In genomic region chr9:65261591-65262230, GRCm38 (mm10) we compare ENCODE assay signal across 13 mouse cellular contexts. TPM values are rescaled to one million over a fixed set of nuclear protein-coding genes. Genes with fewer than 3 reads are reported as not detected.
DNase-seq lines count a peak whose midpoint lies in the region.
"Had no signal": no experiment of that assay in that cellular context is flagged by ENCODE, and none has a peak within 500 bp of the region (broad histone marks: within the 10 kb centered on the region; RNA-seq: fewer than 3 reads in every experiment).

No protein-coding gene starts in this region.

- H3K4me3 ChIP-seq in heart, embryonic 10.5 days = no peak overlapping the region
- no peak overlapping the region for H3K4me3 ChIP-seq in embryonic facial prominence, embryonic 10.5 days
- H3K4me3 ChIP-seq: forebrain, embryonic 12.5 days; heart, embryonic 13.5 days; liver, embryonic 13.5 days had no signal

- no peaks in the 10 kb centered on the region for H3K27me3 ChIP-seq in heart, embryonic 10.5 days (ENCODE audit: insufficient read depth, poor library complexity, severe bottlenecking)
- no peaks in the 10 kb centered on the region for H3K27me3 ChIP-seq in embryonic facial prominence, embryonic 10.5 days (replicated peaks; ENCODE audit: low read depth, poor library complexity, severe bottlenecking)
- H3K27me3 ChIP-seq: heart, embryonic 13.5 days; liver, embryonic 13.5 days had no signal

- H3K9me3 ChIP-seq in heart, embryonic 10.5 days = no peaks in the 10 kb centered on the region
- no peaks in the 10 kb centered on the region for H3K9me3 ChIP-seq in embryonic facial prominence, embryonic 10.5 days
- H3K9me3 ChIP-seq: forebrain, embryonic 12.5 days; G1E; heart, embryonic 13.5 days; liver, embryonic 13.5 days had no signal

- peak; percentile 97 for DNase-seq in heart, adult 11 months
- DNase-seq in heart, embryonic 10.5 days (ENCODE audit: low spot score) = no peak
- peak; percentile 25 for DNase-seq in adipocyte (ENCODE audit: low spot score)
- peak; percentile 63 to 70 for DNase-seq in cerebellum, postnatal 10 days
- peak; percentile 60 to 61 for DNase-seq in heart, adult 9 months (ENCODE audit: low spot score in 2 of 2)
- no peak for DNase-seq in spleen, adult 12 weeks (ENCODE audit: low spot score)
- no peak for DNase-seq in embryonic facial prominence, embryonic 10.5 days (ENCODE audit: low spot score)
- no peak for DNase-seq in right cerebral cortex, postnatal 14 days
- DNase-seq: liver, embryonic 13.5 days had no signal

- no peaks in the 10 kb centered on the region for H3K4me1 ChIP-seq in heart, embryonic 10.5 days
- H3K4me1 ChIP-seq in embryonic facial prominence, embryonic 10.5 days = no peaks in the 10 kb centered on the region; the same call in 1 of the 2 replicates
- H3K4me1 ChIP-seq: heart, embryonic 13.5 days; liver, embryonic 13.5 days had no signal

- WGBS in heart, embryonic 10.5 days = 75% methylated on average over 2 of the region's 2 CpGs
- WGBS in embryonic facial prominence, embryonic 10.5 days = 87% methylated on average over 2 of the region's 2 CpGs

- H3K27ac ChIP-seq in heart, embryonic 10.5 days = no peak overlapping the region
- H3K27ac ChIP-seq in embryonic facial prominence, embryonic 10.5 days (replicated peaks) = no peak overlapping the region
- H3K27ac ChIP-seq: forebrain, embryonic 12.5 days; heart, embryonic 13.5 days; kidney, postnatal 0 days; liver, embryonic 13.5 days had no signal

- no peaks in the 10 kb centered on the region for H3K36me3 ChIP-seq in heart, embryonic 10.5 days
- no peaks in the 10 kb centered on the region for H3K36me3 ChIP-seq in embryonic facial prominence, embryonic 10.5 days (replicated peaks)
- H3K36me3 ChIP-seq: forebrain, embryonic 12.5 days; G1E; heart, embryonic 13.5 days; liver, embryonic 13.5 days had no signal

RNA-seq across cellular contexts. Expression of gene Cilp, which starts 3.3 kb away (rescaled TPM):
- not detected in 2 replicates for polyA plus RNA-seq in heart, embryonic 10.5 days (2016; fragmentation: Nextera tagmentation; extraction: Ambion mirVana)
- polyA plus RNA-seq in embryonic facial prominence, embryonic 10.5 days (2016; fragmentation: Nextera tagmentation; extraction: Ambion mirVana) = 0.05 and 0.15 TPM in 2 replicates
- polyA plus RNA-seq: G1E; heart, embryonic 13.5 days had no signal

RNA-seq across cellular contexts. Expression of gene Clpx, which starts 32.3 kb away (rescaled TPM):
- polyA plus RNA-seq in heart, embryonic 10.5 days (2016; fragmentation: Nextera tagmentation; extraction: Ambion mirVana) = 43.0 and 43.5 TPM in 2 replicates
- 48.3 and 50.9 TPM in 2 replicates for polyA plus RNA-seq in embryonic facial prominence, embryonic 10.5 days (2016; fragmentation: Nextera tagmentation; extraction: Ambion mirVana)

Comparison
In these comparisons a context has a peak if more than half of its experiments do, and no peak if none do; other contexts are left out.
1. DNase-seq: peak in heart, adult 11 months (single experiment), adipocyte (single experiment), cerebellum, postnatal 10 days (2 of 2) and heart, adult 9 months (2 of 2); none in heart, embryonic 10.5 days (single experiment), spleen, adult 12 weeks (single experiment), embryonic facial prominence, embryonic 10.5 days (single experiment) and right cerebral cortex, postnatal 14 days (single experiment).